Mouse (Mus musculus): ENCODE results near the gene Tm9sf3. TPM values are rescaled to one million over a fixed set of nuclear protein-coding genes. Genes with fewer than 3 reads are reported as not detected.
A peak's percentile ranks its signal among the peaks of the same experiment; 100 is the strongest.

Gene Tm9sf3
- polyA plus RNA-seq, 1 experiment from 2014 or later, result 125 TPM

- Histone ChIP-seq H3K4me3 (no peak overlapping the region), H3K27ac (no peak overlapping the region), H3K4me1 (peaks cover 4% of the 10 kb centered on the region), H3K4me2 (no peak overlapping the region), H3K9me3 (no peaks in the 10 kb centered on the region), H3K36me3 (no peaks in the 10 kb centered on the region), H3K27me3 (no peaks in the 10 kb centered on the region), H3K9ac (no peak overlapping the region)
- ATAC-seq (ENCODE audit: insufficient number of reproducible peaks, insufficient read depth, low FRiP score, low TSS enrichment, low read depth), result no peak
- WGBS, result 42% methylated on average over 6 of the region's 6 CpGs
These were observed 20.7 kb upstream of the Tm9sf3 start for GRCm38 (mm10) chr19:41284515-41284914.

DNA sequence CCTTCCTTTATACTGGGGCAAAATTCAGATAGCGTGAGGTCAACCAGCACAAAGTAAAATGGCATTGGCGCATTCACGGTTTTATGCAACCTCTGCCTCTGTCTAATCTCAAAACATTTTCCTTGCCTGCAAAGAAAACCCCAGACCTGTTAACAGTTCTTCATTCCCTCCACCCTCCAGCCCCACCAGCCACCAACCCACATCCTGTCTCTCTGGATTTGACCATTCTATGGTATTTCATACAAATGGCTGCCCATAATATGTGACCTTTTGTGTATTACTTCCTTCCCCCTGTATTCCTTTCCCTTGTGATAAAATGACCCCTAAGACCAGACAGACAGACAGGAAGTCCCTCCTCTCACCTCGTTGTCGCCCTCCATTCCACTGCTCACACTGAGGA, 18.9 kb upstream of the Tm9sf3 start:
- Histone ChIP-seq H3K27me3 (no peaks in the 10 kb centered on the region), H3K4me3 (no peak overlapping the region), H3K4me2 (no peak overlapping the region), H3K9ac (no peak overlapping the region), H3K36me3 (no peaks in the 10 kb centered on the region), H3K27ac (no peak overlapping the region), H3K9me3 (no peaks in the 10 kb centered on the region), H3K4me1 (peaks cover 4% of the 10 kb centered on the region)
- 74% methylated on average over 5 of the region's 5 CpGs for WGBS
- ATAC-seq (ENCODE audit: insufficient number of reproducible peaks, insufficient read depth, low FRiP score, low TSS enrichment, low read depth), result no peak

DNA sequence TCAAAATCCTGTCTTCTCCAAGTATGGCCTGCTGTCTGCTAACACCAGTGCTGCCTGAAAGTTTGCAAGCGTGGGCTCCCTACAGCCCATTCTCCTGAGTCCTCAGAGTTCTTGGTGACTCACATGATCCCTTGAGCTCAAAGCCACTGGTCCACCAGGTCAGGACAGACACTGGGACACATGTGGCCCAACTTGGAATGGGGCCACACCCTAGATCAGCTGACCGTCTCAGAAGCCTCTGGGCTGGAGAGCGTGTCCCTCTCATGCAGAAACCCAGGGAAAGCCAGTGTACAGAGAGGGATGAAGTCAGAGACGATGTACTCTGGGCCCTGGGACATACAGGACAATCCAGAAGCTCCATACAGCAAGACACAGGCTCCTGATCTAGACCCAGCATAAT, 18.4 kb upstream of the Tm9sf3 start:
- peaks cover 4% of the 10 kb centered on the region for H3K4me1 ChIP-seq
- no peak overlapping the region for H3K9ac ChIP-seq
- H3K9me3 ChIP-seq, result no peaks in the 10 kb centered on the region
- H3K27ac ChIP-seq, result no peak overlapping the region
- H3K4me3 ChIP-seq, result no peak overlapping the region
- no peaks in the 10 kb centered on the region for H3K36me3 ChIP-seq
- WGBS, result 83% methylated on average over 4 of the region's 4 CpGs
- H3K4me2 ChIP-seq, result no peak overlapping the region
- no peaks in the 10 kb centered on the region for H3K27me3 ChIP-seq
- ATAC-seq (ENCODE audit: insufficient number of reproducible peaks, insufficient read depth, low FRiP score, low TSS enrichment, low read depth), result no peak

GRCm38 (mm10) chr19:41279724-41280244, 16.0 kb upstream of the Tm9sf3 start:
- H3K36me3 ChIP-seq, result no peaks in the 10 kb centered on the region
- ATAC-seq (ENCODE audit: insufficient number of reproducible peaks, insufficient read depth, low FRiP score, low TSS enrichment, low read depth), result no peak
- WGBS, result 67% methylated on average over 8 of the region's 8 CpGs

DNA sequence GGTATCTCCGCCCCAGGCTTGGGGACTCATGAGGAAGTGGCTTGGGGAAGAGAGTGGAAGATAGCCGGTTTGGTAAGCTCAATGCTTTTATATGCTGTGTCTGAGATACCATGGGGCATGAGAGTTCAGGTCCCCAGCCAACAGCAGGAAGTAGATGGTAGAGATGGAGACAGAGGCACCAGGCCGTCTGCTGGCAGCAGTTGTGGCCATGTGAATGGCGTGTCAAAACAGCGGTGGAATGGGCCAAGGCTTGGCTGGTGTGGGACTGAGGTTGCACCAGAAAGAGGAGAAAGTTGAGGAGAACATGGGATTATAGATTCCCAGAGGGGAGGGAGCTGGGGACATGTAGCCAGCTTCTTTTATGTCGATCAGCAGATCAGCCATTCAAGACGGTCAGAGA, 14.8 kb upstream of the Tm9sf3 start:
- WGBS, result 76% methylated on average over 7 of the region's 7 CpGs
- ATAC-seq (ENCODE audit: insufficient number of reproducible peaks, insufficient read depth, low FRiP score, low TSS enrichment, low read depth), result no peak
- no peak overlapping the region for H3K27ac ChIP-seq

More at GRCm38 (mm10) chr19:41279724-41280244, 16.0 kb upstream of the Tm9sf3 start:
- no peak overlapping the region for H3K9ac ChIP-seq
- peaks cover 4% of the 10 kb centered on the region for H3K4me1 ChIP-seq
- no peak overlapping the region for H3K4me3 ChIP-seq
- no peaks in the 10 kb centered on the region for H3K27me3 ChIP-seq
- no peak overlapping the region for H3K4me2 ChIP-seq
- H3K27ac ChIP-seq, result no peak overlapping the region
- no peaks in the 10 kb centered on the region for H3K9me3 ChIP-seq

DNA sequence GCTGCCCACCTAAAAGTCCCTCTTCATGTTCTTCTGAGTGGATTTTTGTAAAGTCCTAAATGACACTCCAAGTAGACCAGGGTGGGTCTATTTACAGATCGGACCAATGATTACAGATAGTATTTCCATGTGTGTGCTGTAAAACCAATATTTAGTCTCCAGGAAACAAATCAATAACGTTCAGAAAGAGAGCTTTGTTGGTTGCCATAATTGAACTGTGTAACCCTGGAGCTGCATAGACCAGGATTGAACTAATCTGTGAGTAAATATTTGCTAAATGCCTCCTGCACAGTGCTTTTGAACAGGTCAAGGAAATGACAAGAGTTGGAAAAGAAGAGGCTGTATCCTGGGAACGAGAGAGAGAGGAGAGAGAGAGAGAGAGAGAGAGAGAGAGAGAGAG, 11.8 kb upstream of the Tm9sf3 start:
- WGBS, result 66% methylated on average over 3 of the region's 3 CpGs
- Histone ChIP-seq H3K27ac (no peak overlapping the region), H3K4me1 (no peaks in the 10 kb centered on the region), H3K9ac (no peak overlapping the region), H3K4me3 (no peak overlapping the region), H3K27me3 (no peaks in the 10 kb centered on the region), H3K9me3 (no peaks in the 10 kb centered on the region), H3K36me3 (no peaks in the 10 kb centered on the region), H3K4me2 (no peak overlapping the region)
- ATAC-seq (ENCODE audit: insufficient number of reproducible peaks, insufficient read depth, low FRiP score, low TSS enrichment, low read depth), result no peak

More for the DNA sequence above, 14.8 kb upstream of the Tm9sf3 start:
- Histone ChIP-seq H3K4me3 (no peak overlapping the region), H3K27me3 (no peaks in the 10 kb centered on the region), H3K9ac (no peak overlapping the region), H3K36me3 (no peaks in the 10 kb centered on the region), H3K4me2 (no peak overlapping the region), H3K9me3 (no peaks in the 10 kb centered on the region), H3K4me1 (no peaks in the 10 kb centered on the region)

- 71% methylated on average over 7 of the region's 7 CpGs for WGBS
- Histone ChIP-seq H3K27ac (no peak overlapping the region), H3K27me3 (no peaks in the 10 kb centered on the region), H3K36me3 (no peaks in the 10 kb centered on the region), H3K4me3 (no peak overlapping the region), H3K9ac (no peak overlapping the region), H3K9me3 (no peaks in the 10 kb centered on the region), H3K4me2 (no peak overlapping the region), H3K4me1 (no peaks in the 10 kb centered on the region)
- ATAC-seq (ENCODE audit: insufficient number of reproducible peaks, insufficient read depth, low FRiP score, low TSS enrichment, low read depth), result no peak
These were observed 7.1 kb upstream of the Tm9sf3 start for GRCm38 (mm10) chr19:41270906-41271305.

DNA sequence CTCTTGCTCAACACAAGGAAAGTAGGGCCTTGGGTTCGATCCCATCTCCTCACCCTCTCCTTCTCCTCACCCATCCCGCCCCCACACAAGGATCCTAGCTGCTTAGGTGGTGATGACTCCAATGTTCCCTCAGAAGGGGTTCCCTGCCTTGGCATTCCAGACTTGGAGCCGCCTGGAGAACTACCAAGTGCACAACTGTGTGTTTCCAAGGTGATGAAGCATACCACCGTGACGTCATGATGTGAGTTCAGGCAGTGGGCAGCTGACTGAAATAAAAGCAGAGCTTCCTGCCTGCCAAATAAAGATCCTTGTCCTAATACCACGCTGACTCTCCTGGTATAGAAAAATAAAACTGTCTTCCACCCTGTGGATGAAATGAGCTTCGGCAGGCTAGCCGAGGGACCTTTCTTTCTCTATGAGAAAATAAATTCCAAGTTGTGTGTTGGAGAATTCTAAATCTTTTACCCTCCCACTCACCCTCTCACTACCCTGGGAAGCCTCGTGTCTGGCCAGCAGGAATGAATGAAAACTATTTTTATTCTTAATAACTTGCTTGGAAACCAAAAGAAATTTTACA, 6.4 kb upstream of the Tm9sf3 start:
- Histone ChIP-seq H3K4me1 (no peaks in the 10 kb centered on the region), H3K4me2 (no peak overlapping the region), H3K4me3 (no peak overlapping the region), H3K9ac (no peak overlapping the region), H3K27ac (no peak overlapping the region), H3K36me3 (no peaks in the 10 kb centered on the region), H3K9me3 (no peaks in the 10 kb centered on the region), H3K27me3 (no peaks in the 10 kb centered on the region)
- WGBS, result 67% methylated on average over 9 of the region's 9 CpGs
- ATAC-seq (ENCODE audit: insufficient number of reproducible peaks, insufficient read depth, low FRiP score, low TSS enrichment, low read depth), result no peak

DNA sequence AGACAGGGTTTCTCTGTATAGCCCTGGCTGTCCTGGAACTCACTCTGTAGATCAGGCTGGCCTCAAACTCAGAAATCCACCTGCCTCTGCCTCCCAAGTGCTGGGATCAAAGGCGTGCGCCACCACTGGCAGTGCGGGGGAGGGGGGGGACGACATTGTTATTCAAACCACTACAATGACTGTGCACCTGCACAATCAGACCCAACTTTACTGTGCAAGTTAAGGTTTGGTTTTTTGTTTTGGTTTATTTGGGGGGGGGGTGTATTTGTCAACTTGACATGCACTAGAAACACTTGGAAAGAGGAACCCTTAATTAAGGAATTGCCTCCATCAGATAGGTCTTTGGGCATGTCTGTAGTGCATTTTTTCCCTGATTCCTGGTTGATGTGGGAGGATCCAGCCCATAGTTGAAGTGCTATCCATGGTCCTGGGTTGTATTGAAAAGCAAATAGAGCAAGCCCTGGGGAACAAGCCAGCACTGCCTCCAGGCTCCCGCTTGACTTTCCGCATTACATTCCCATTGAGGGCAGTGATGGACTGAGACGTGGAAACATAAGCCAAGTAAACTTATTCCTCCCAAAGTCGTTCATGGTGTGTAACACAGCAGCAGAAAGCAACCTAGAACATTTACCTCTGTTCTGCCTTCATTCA, 2.6 kb upstream of the Tm9sf3 start:
- Histone ChIP-seq H3K9me3 (no peaks in the 10 kb centered on the region), H3K27ac (no peak overlapping the region), H3K4me3 (no peak overlapping the region), H3K9ac (no peak overlapping the region), H3K36me3 (no peaks in the 10 kb centered on the region), H3K27me3 (no peaks in the 10 kb centered on the region), H3K4me2 (no peak overlapping the region), H3K4me1 (peaks cover 12% of the 10 kb centered on the region)
- no peak for ATAC-seq (ENCODE audit: insufficient number of reproducible peaks, insufficient read depth, low FRiP score, low TSS enrichment, low read depth)
- 55% methylated on average over 8 of the region's 8 CpGs for WGBS

- peaks cover 30% of the 10 kb centered on the region for H3K4me1 ChIP-seq
- 31% methylated on average over 13 of the region's 13 CpGs for WGBS
- H3K9me3 ChIP-seq, result no peaks in the 10 kb centered on the region
- H3K27ac ChIP-seq, result peak overlapping the region; percentile 99
- H3K9ac ChIP-seq, result peak overlapping the region; percentile 96
- peak overlapping the region; percentile 92 for H3K4me3 ChIP-seq
- H3K27me3 ChIP-seq, result no peaks in the 10 kb centered on the region
- H3K36me3 ChIP-seq, result no peaks in the 10 kb centered on the region
- peak overlapping the region; percentile 66 for H3K4me2 ChIP-seq
- ATAC-seq (ENCODE audit: insufficient number of reproducible peaks, insufficient read depth, low FRiP score, low TSS enrichment, low read depth), result no peak
These were observed 568 bp upstream of the Tm9sf3 start for GRCm38 (mm10) chr19:41264331-41264799.

DNA sequence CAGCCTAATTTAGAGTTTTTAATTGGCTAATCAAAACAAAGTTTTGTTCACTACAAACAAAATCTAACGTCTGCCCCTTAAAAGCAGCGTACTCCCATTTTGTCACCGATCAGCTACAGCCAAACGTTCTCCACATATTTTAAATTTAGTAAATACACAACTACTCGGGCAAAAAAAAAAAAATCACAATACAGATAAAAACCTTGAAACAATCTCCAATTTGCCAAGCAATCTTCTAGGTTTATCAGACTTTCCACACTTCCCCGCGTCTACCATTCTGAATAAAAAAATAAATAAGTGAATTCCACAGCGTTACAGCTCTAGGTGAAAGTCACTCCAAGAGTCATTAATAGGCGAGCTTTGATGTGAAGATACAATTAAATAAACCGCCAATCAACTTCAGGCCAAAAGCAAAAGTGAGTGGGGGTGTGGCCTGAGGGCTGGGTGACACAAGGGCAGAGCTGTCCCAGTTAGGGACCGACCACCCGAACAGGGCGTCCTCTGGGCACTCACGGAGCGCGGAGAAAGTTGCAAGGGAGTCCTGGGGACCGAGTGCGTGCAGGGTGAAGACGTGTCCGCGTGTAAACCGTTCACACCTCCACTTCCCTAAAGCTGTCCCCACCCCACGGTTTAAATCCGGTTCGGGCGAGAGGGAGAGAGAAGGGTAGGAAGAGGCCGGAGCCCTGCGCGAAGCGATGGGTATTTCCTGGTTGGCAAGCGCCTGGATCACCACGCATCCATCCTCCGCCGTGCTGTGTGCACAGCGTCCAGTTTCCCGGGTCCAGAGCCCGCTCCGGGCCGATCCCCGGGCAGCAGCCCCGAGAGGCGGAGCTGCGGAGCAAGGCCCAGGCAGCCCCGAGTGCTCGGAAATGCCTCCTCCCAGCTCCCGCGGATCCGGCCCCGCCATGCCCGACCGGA, 826 bp downstream of the Tm9sf3 start:
- Histone ChIP-seq H3K9ac (peak overlapping the region; percentile 96), H3K4me1 (peaks cover 33% of the 10 kb centered on the region), H3K9me3 (no peaks in the 10 kb centered on the region), H3K27ac (peak overlapping the region; percentile 99), H3K4me3 (peak overlapping the region; percentile 92), H3K36me3 (no peaks in the 10 kb centered on the region), H3K27me3 (no peaks in the 10 kb centered on the region), H3K4me2 (peak overlapping the region; percentile 66)
- 4% methylated on average over 51 of the region's 51 CpGs for WGBS
- peak; percentile 71 for ATAC-seq (ENCODE audit: insufficient number of reproducible peaks, insufficient read depth, low FRiP score, low TSS enrichment, low read depth)
